Mouse (Mus musculus) frontal cortex, adult 2 months (tissue): Measurements from ENCODE around the gene Robo1. TPM values are rescaled to one million over a fixed set of nuclear protein-coding genes. Genes with fewer than 3 reads are reported as not detected.

ENCODE experiments used
- DNase-seq, 2 experiments: peaks; one replicate each; pipeline ENCODE4 v3.0.0; 2022; ENCODE audit warnings: low spot score in 1 of 2; ENCODE audit errors: extremely low spot score in 1 of 2
- polyA plus RNA-seq: library from polyadenylated mRNA; depleted of rRNA; stranded (reverse); fragments of >200 nt; gene quantifications from 2 replicates; pipeline ENCODE4 v1.2.3, GENCODE M21; 2012

Robo1 gene
- polyA plus RNA-seq, 1 experiment, result 15.1 TPM

GRCm38 (mm10) chr16:72670240-72671038 is 362.3 kb downstream of the Robo1 start:
- no peak for DNase-seq

- DNase-seq, result no peak
These were observed 369.1 kb downstream of the Robo1 start for GRCm38 (mm10) chr16:72677234-72677633.

- no peak for DNase-seq
These were observed 370.3 kb downstream of the Robo1 start for GRCm38 (mm10) chr16:72678450-72678849.

GRCm38 (mm10) chr16:72678947-72679558 is 370.9 kb downstream of the Robo1 start:
- no peak for DNase-seq

GRCm38 (mm10) chr16:72685604-72686479 is 377.7 kb downstream of the Robo1 start:
- no peak for DNase-seq

GRCm38 (mm10) chr16:72686480-72687053 is 378.5 kb downstream of the Robo1 start:
- DNase-seq, result no peak

- no peak for DNase-seq
These were observed 379.5 kb downstream of the Robo1 start for GRCm38 (mm10) chr16:72687651-72688050.

GRCm38 (mm10) chr16:72688185-72688681 is 380.1 kb downstream of the Robo1 start:
- DNase-seq, result no peak

GRCm38 (mm10) chr16:72691909-72692308 is 383.8 kb downstream of the Robo1 start:
- DNase-seq, result peak in 1 of 2 experiments; percentile 28

- DNase-seq, result no peak
These were observed 385.6 kb downstream of the Robo1 start for GRCm38 (mm10) chr16:72693446-72694274.

GRCm38 (mm10) chr16:72694787-72695186 is 386.7 kb downstream of the Robo1 start:
- no peak for DNase-seq

GRCm38 (mm10) chr16:72699238-72700006 is 391.3 kb downstream of the Robo1 start:
- DNase-seq, result peak; percentile 20 to 45

- DNase-seq, result no peak
These were observed 392.2 kb downstream of the Robo1 start for GRCm38 (mm10) chr16:72700297-72700696.

GRCm38 (mm10) chr16:72703486-72703885 is 395.4 kb downstream of the Robo1 start:
- DNase-seq, result no peak

- no peak for DNase-seq
These were observed 397.7 kb downstream of the Robo1 start for GRCm38 (mm10) chr16:72705851-72706250.

- DNase-seq, result no peak
These were observed 400.4 kb downstream of the Robo1 start for GRCm38 (mm10) chr16:72708526-72708925.

- DNase-seq, result peak in 1 of 2 experiments; percentile 31
These were observed 409.2 kb downstream of the Robo1 start for GRCm38 (mm10) chr16:72717118-72717802.

- no peak for DNase-seq
These were observed 411.0 kb downstream of the Robo1 start for GRCm38 (mm10) chr16:72719063-72719462.
